Mouse (Mus musculus) spleen, postnatal 4 days (tissue): Measurements from ENCODE around the gene E130114P18Rik.
A peak's percentile ranks its signal among the peaks of the same experiment; 100 is the strongest.

Experiments
- DNase-seq, 2 experiments: peaks; one replicate each; pipeline ENCODE4 v3.0.0; 2022; ENCODE audit warnings: low spot score in 2 of 2

E130114P18Rik gene

GRCm38 (mm10) chr4:97752276-97753010 lies 25.4 kb downstream of the E130114P18Rik start:
- no peak for DNase-seq

GRCm38 (mm10) chr4:97751483-97752251 lies 26.2 kb downstream of the E130114P18Rik start:
- peak; percentile 60 to 81 for DNase-seq

GRCm38 (mm10) chr4:97751030-97751482 lies 26.8 kb downstream of the E130114P18Rik start:
- peak; percentile 89 to 95 for DNase-seq

GRCm38 (mm10) chr4:97750401-97750800 lies 27.5 kb downstream of the E130114P18Rik start:
- no peak for DNase-seq

- no peak for DNase-seq
Measured at GRCm38 (mm10) chr4:97746106-97746900, 31.6 kb downstream of the E130114P18Rik start.

GRCm38 (mm10) chr4:97745296-97746105 lies 32.4 kb downstream of the E130114P18Rik start:
- peak; percentile 65 to 83 for DNase-seq

GRCm38 (mm10) chr4:97743932-97744331 lies 33.9 kb downstream of the E130114P18Rik start:
- DNase-seq, result no peak

GRCm38 (mm10) chr4:97733392-97733791 lies 44.5 kb downstream of the E130114P18Rik start:
- no peak for DNase-seq

GRCm38 (mm10) chr4:97730416-97730815 lies 47.5 kb downstream of the E130114P18Rik start:
- no peak for DNase-seq

- no peak for DNase-seq
Measured at GRCm38 (mm10) chr4:97729999-97730398, 47.9 kb downstream of the E130114P18Rik start.

GRCm38 (mm10) chr4:97728520-97728919 lies 49.4 kb downstream of the E130114P18Rik start:
- no peak for DNase-seq

- no peak for DNase-seq
Measured at GRCm38 (mm10) chr4:97723374-97723773, 54.5 kb downstream of the E130114P18Rik start.

- DNase-seq, result no peak
Measured at GRCm38 (mm10) chr4:97722666-97723065, 55.2 kb downstream of the E130114P18Rik start.

- DNase-seq, result no peak
Measured at GRCm38 (mm10) chr4:97714616-97715015, 63.3 kb downstream of the E130114P18Rik start.

GRCm38 (mm10) chr4:97714101-97714615 lies 63.7 kb downstream of the E130114P18Rik start:
- DNase-seq, result no peak

GRCm38 (mm10) chr4:97712547-97712946 lies 65.3 kb downstream of the E130114P18Rik start:
- DNase-seq, result no peak

- DNase-seq, result no peak
Measured at GRCm38 (mm10) chr4:97710048-97710765, 67.7 kb downstream of the E130114P18Rik start.

- DNase-seq, result no peak
Measured at GRCm38 (mm10) chr4:97707373-97708152, 70.3 kb downstream of the E130114P18Rik start.
